ENCODE assay signal across 17 mouse cellular contexts in the genomic region with DNA sequence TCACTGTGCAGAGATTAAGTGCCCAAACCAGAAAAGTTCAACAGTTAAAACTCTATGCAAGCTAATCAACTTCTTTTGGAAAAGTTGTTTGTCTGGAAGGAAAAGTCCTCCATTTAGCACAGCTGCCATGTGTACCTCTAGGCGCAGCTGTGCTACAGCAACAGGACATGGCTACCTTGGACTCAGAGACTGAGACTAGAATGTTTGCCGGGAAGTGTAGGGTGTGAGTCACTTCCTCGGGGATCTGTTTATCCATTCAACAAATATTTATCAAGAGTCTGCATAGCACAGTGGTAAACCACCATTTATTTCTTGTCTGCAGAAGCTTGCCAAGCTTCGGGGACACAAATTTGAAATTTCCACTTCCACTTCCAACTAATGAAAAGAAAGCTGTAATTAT.
DNase-seq lines count a peak whose midpoint lies in the region; ATAC-seq and TF ChIP-seq lines count a peak whose summit lies in the region.
"Had no signal": no experiment of that assay in that cellular context is flagged by ENCODE, and none has a peak within 500 bp of the region (broad histone marks: within the 10 kb centered on the region; RNA-seq: fewer than 3 reads in every experiment).

No protein-coding gene starts in this region.

- no peaks in the 10 kb centered on the region for H3K36me3 ChIP-seq in heart, embryonic 12.5 days
- H3K36me3 ChIP-seq in embryonic facial prominence, embryonic 10.5 days (replicated peaks): no peaks in the 10 kb centered on the region
- H3K36me3 ChIP-seq: embryonic facial prominence, embryonic 13.5 days; forebrain, embryonic 10.5 days had no signal

- no peak overlapping the region for H3K4me2 ChIP-seq in heart, embryonic 12.5 days
- H3K4me2 ChIP-seq: embryonic facial prominence, embryonic 13.5 days; midbrain, embryonic 11.5 days had no signal

- H3K4me3 ChIP-seq in heart, embryonic 12.5 days: no peak overlapping the region
- no peak overlapping the region for H3K4me3 ChIP-seq in embryonic fibroblast, embryonic 13.5 days (ENCODE audit: insufficient read depth, low read length)
- no peak overlapping the region for H3K4me3 ChIP-seq in embryonic facial prominence, embryonic 10.5 days
- H3K4me3 ChIP-seq: embryonic facial prominence, embryonic 13.5 days; forebrain, embryonic 10.5 days had no signal

- TF ChIP-seq CTCF in embryonic fibroblast, embryonic 13.5 days (IDR thresholded peaks at IDR 0.05; ENCODE audit: borderline replicate concordance, insufficient read depth, low read length): no peak

- no peaks in the 10 kb centered on the region for H3K9me3 ChIP-seq in heart, embryonic 12.5 days (replicated peaks)
- no peaks in the 10 kb centered on the region for H3K9me3 ChIP-seq in embryonic facial prominence, embryonic 10.5 days
- H3K9me3 ChIP-seq: embryonic facial prominence, embryonic 13.5 days; forebrain, embryonic 10.5 days had no signal

- peak; percentile 36 for DNase-seq in heart, adult 8-10 months (ENCODE audit: low spot score)
- DNase-seq in 416B (ENCODE audit: low read depth): peak; percentile 63
- peak; percentile 5 for DNase-seq in lung, postnatal 14 days
- DNase-seq in embryonic facial prominence, embryonic 10.5 days (ENCODE audit: low spot score): no peak
- DNase-seq in neural tube, embryonic 10.5 days (ENCODE audit: extremely low spot score, low spot score): no peak
- DNase-seq in cerebellum, postnatal 4 days (ENCODE audit: low spot score in 2 of 2): no peak
- DNase-seq: cerebellum, postnatal 36 days; heart, postnatal 4 days; kidney, adult 9 months; layer of hippocampus, postnatal 36 days had no signal

- H3K27me3 ChIP-seq in heart, embryonic 12.5 days (replicated peaks): peaks cover 19% of the 10 kb centered on the region
- no peaks in the 10 kb centered on the region for H3K27me3 ChIP-seq in embryonic facial prominence, embryonic 10.5 days (replicated peaks; ENCODE audit: low read depth, poor library complexity, severe bottlenecking)
- H3K27me3 ChIP-seq: embryonic facial prominence, embryonic 13.5 days had no signal

- WGBS in heart, embryonic 12.5 days: 58% methylated on average over 4 of the region's 4 CpGs
- WGBS in embryonic facial prominence, embryonic 10.5 days: 72% methylated on average over 4 of the region's 4 CpGs

- no peak for ATAC-seq in heart, embryonic 12.5 days (ENCODE audit: insufficient number of reproducible peaks, low FRiP score)
- ATAC-seq: activated CD4-positive, CD25-positive, alpha-beta regulatory T cell, adult 4 months; hindbrain, postnatal 0 days had no signal

- no peak overlapping the region for H3K27ac ChIP-seq in heart, embryonic 12.5 days (ENCODE audit: poor library complexity, severe bottlenecking)
- peak overlapping the region; percentile 44; the same call in 1 of the 2 replicates for H3K27ac ChIP-seq in embryonic fibroblast, embryonic 13.5 days (ENCODE audit: insufficient read depth, low read length)
- H3K27ac ChIP-seq in embryonic facial prominence, embryonic 10.5 days (replicated peaks): no peak overlapping the region
- H3K27ac ChIP-seq: embryonic facial prominence, embryonic 13.5 days; forebrain, embryonic 10.5 days; hindbrain, postnatal 0 days had no signal

- 0 out of 2 replicates have a peak, but pooled peaks cover 9% of the 10 kb centered on the region for H3K4me1 ChIP-seq in heart, embryonic 12.5 days (replicated peaks)
- peaks cover 8% of the 10 kb centered on the region; the same call in 1 of the 2 replicates for H3K4me1 ChIP-seq in embryonic fibroblast, embryonic 13.5 days (ENCODE audit: control insufficient read depth, insufficient read depth, low read length)
- no peaks in the 10 kb centered on the region for H3K4me1 ChIP-seq in embryonic facial prominence, embryonic 10.5 days
- H3K4me1 ChIP-seq: forebrain, embryonic 10.5 days had no signal

- TF ChIP-seq POLR2A in embryonic fibroblast, embryonic 13.5 days (IDR thresholded peaks at IDR 0.05; ENCODE audit: low read depth, low read length): no peak

- no peak overlapping the region for H3K9ac ChIP-seq in heart, embryonic 12.5 days
- H3K9ac ChIP-seq: embryonic facial prominence, embryonic 13.5 days had no signal

Comparison
In these comparisons a context has a peak if more than half of its experiments do, and no peak if none do; other contexts are left out.
1. DNase-seq: peak in heart, adult 8-10 months (single experiment), 416B (single experiment) and lung, postnatal 14 days (single experiment); none in embryonic facial prominence, embryonic 10.5 days (single experiment), neural tube, embryonic 10.5 days (single experiment) and cerebellum, postnatal 4 days (0 of 2).